Mouse (Mus musculus) neural tube, embryonic 12.5 days (tissue): ENCODE results near the gene 6430531B16Rik. TPM values are rescaled to one million over a fixed set of nuclear protein-coding genes. Genes with fewer than 3 reads are reported as not detected.

ENCODE experiments used
- ATAC-seq: fragments of 200-750 bp; cut with Nextera tagmentation; 2 replicates; pipeline ENCODE4 v1.8.0; 2017; ENCODE audit warnings: low read depth, mild to moderate bottlenecking, moderate TSS enrichment, moderate library complexity; ENCODE audit not compliant: low FRiP score
- H3K27ac ChIP-seq: fragments of 300-500 bp; sonication (generic); 2 replicates; pipeline ENCODE4 v1.5.1; 2016
- H3K27me3 ChIP-seq: fragments of 300-500 bp; sonication (generic); replicated peaks from 2 replicates; pipeline ENCODE4 v1.6.1; 2016; ENCODE audit warnings: mild to moderate bottlenecking
- H3K36me3 ChIP-seq: fragments of 300-500 bp; sonication (generic); 2 replicates; pipeline ENCODE4 v1.6.1; 2016; ENCODE audit warnings: mild to moderate bottlenecking
- H3K4me1 ChIP-seq: fragments of 300-500 bp; sonication (generic); 2 replicates; pipeline ENCODE4 v1.6.1; 2016
- H3K4me2 ChIP-seq: fragments of 300-500 bp; sonication (generic); replicated peaks from 2 replicates; pipeline ENCODE4 v1.6.1; 2016; ENCODE audit warnings: mild to moderate bottlenecking
- H3K4me3 ChIP-seq: fragments of 300-500 bp; sonication (generic); 2 replicates; pipeline ENCODE4 v1.5.1; 2016
- H3K9ac ChIP-seq: fragments of 300-500 bp; sonication (generic); 2 replicates; pipeline ENCODE4 v1.6.1; 2016; ENCODE audit warnings: mild to moderate bottlenecking
- H3K9me3 ChIP-seq: fragments of 300-500 bp; sonication (generic); 2 replicates; pipeline ENCODE4 v1.6.1; 2016; ENCODE audit warnings: mild to moderate bottlenecking
- WGBS: fragments of 180-500 bp; shearing (Covaris S2); methylation state at CpG from one replicate; pipeline ENCODE4 v1.1.7; 2016; 5-methylcytosine and 5-hydroxymethylcytosine counted together
- polyA plus RNA-seq: library from polyadenylated mRNA; unstranded; fragments of >200 nt; fragmentation: Nextera tagmentation; extraction: Ambion mirVana; gene quantifications from 2 replicates; pipeline ENCODE4 v1.2.1, GENCODE M21; 2016

6430531B16Rik gene
- polyA plus RNA-seq, 1 experiment from 2014 or later = 0.34 TPM

- H3K27me3 ChIP-seq = peaks cover 57% of the 10 kb centered on the region
- peak; percentile 77 for ATAC-seq
- peak overlapping the region; percentile 37 for H3K4me3 ChIP-seq
- H3K4me2 ChIP-seq = peak overlapping the region; percentile 90
- H3K4me1 ChIP-seq = peaks cover 17% of the 10 kb centered on the region
- no peak overlapping the region for H3K27ac ChIP-seq
- peak overlapping the region; percentile 42 for H3K9ac ChIP-seq
- no peaks in the 10 kb centered on the region for H3K36me3 ChIP-seq
- no peaks in the 10 kb centered on the region for H3K9me3 ChIP-seq
- WGBS = under 1% methylated on average over 15 of the region's 15 CpGs
Measured at GRCm38 (mm10) chr7:139949893-139950282, 28.7 kb downstream of the 6430531B16Rik start.

GRCm38 (mm10) chr7:139946032-139946431, 32.5 kb downstream of the 6430531B16Rik start:
- Histone ChIP-seq H3K27ac (no peak overlapping the region), H3K9ac (no peak overlapping the region)
- WGBS = 22% methylated on average over 5 of the region's 5 CpGs

GRCm38 (mm10) chr7:139945516-139945915, 33.0 kb downstream of the 6430531B16Rik start:
- H3K4me1 ChIP-seq = peaks cover 24% of the 10 kb centered on the region
- H3K9me3 ChIP-seq = no peaks in the 10 kb centered on the region
- H3K4me3 ChIP-seq = no peak overlapping the region
- 7% methylated on average over 5 of the region's 5 CpGs for WGBS
- H3K36me3 ChIP-seq = no peaks in the 10 kb centered on the region
- H3K9ac ChIP-seq = no peak overlapping the region
- H3K27ac ChIP-seq = no peak overlapping the region
- H3K4me2 ChIP-seq = no peak overlapping the region
- no peak for ATAC-seq
- H3K27me3 ChIP-seq = peaks cover 82% of the 10 kb centered on the region

More at GRCm38 (mm10) chr7:139946032-139946431, 32.5 kb downstream of the 6430531B16Rik start:
- no peaks in the 10 kb centered on the region for H3K36me3 ChIP-seq
- H3K4me1 ChIP-seq = peaks cover 29% of the 10 kb centered on the region
- H3K4me3 ChIP-seq = no peak overlapping the region
- peaks cover 86% of the 10 kb centered on the region for H3K27me3 ChIP-seq
- no peaks in the 10 kb centered on the region for H3K9me3 ChIP-seq
- ATAC-seq = no peak
- no peak overlapping the region for H3K4me2 ChIP-seq

GRCm38 (mm10) chr7:139944291-139945240, 34.0 kb downstream of the 6430531B16Rik start:
- H3K4me3 ChIP-seq = peak overlapping the region; percentile 29
- peaks cover 79% of the 10 kb centered on the region for H3K27me3 ChIP-seq
- H3K4me1 ChIP-seq = peaks cover 14% of the 10 kb centered on the region
- no peaks in the 10 kb centered on the region for H3K36me3 ChIP-seq
- no peak overlapping the region for H3K9ac ChIP-seq
- H3K9me3 ChIP-seq = no peaks in the 10 kb centered on the region
- peak overlapping the region; percentile 58 for H3K4me2 ChIP-seq
- WGBS = 3% methylated on average over 68 of the region's 68 CpGs
- ATAC-seq = no peak
- no peak overlapping the region for H3K27ac ChIP-seq

GRCm38 (mm10) chr7:139943674-139944281, 34.8 kb downstream of the 6430531B16Rik start, which contains the start of gene Utf1:
Gene Utf1 (plus strand): TSS chr7:139943789.
- H3K9ac ChIP-seq = no peak within 1 kb of the TSS
- H3K27ac ChIP-seq = no peak within 1 kb of the TSS
- peaks cover 79% of the 10 kb centered on the region for H3K27me3 ChIP-seq
- H3K4me2 ChIP-seq = peak within 1 kb of the TSS; percentile 58
- no peak for ATAC-seq
- H3K36me3 ChIP-seq = no peaks in the 10 kb centered on the region
- WGBS = 1% methylated on average over 58 of the region's 59 CpGs
- H3K9me3 ChIP-seq = no peaks in the 10 kb centered on the region
- peaks cover 14% of the 10 kb centered on the region for H3K4me1 ChIP-seq
- peak within 1 kb of the TSS; percentile 29 for H3K4me3 ChIP-seq

GRCm38 (mm10) chr7:139940476-139941209, 37.9 kb downstream of the 6430531B16Rik start:
- H3K4me1 ChIP-seq = peaks cover 14% of the 10 kb centered on the region
- no peak overlapping the region for H3K4me2 ChIP-seq
- no peak overlapping the region for H3K4me3 ChIP-seq
- H3K27me3 ChIP-seq = peaks cover 55% of the 10 kb centered on the region
- 67% methylated on average over 16 of the region's 16 CpGs for WGBS
- no peak for ATAC-seq
- H3K9me3 ChIP-seq = no peaks in the 10 kb centered on the region
- no peak overlapping the region for H3K27ac ChIP-seq
- no peak overlapping the region for H3K9ac ChIP-seq
- H3K36me3 ChIP-seq = no peaks in the 10 kb centered on the region

- WGBS = 72% methylated on average over 5 of the region's 5 CpGs
Measured at GRCm38 (mm10) chr7:139937810-139938209, 40.7 kb downstream of the 6430531B16Rik start.

GRCm38 (mm10) chr7:139937138-139937537, 41.4 kb downstream of the 6430531B16Rik start:
- Histone ChIP-seq H3K36me3 (no peaks in the 10 kb centered on the region), H3K9me3 (no peaks in the 10 kb centered on the region), H3K4me2 (no peak overlapping the region), H3K9ac (no peak overlapping the region), H3K27me3 (peaks cover 20% of the 10 kb centered on the region), H3K4me1 (no peaks in the 10 kb centered on the region), H3K4me3 (no peak overlapping the region), H3K27ac (no peak overlapping the region)
- 83% methylated on average over 3 of the region's 3 CpGs for WGBS
- ATAC-seq = no peak

More at GRCm38 (mm10) chr7:139937810-139938209, 40.7 kb downstream of the 6430531B16Rik start:
- Histone ChIP-seq H3K27ac (no peak overlapping the region), H3K9ac (no peak overlapping the region), H3K36me3 (no peaks in the 10 kb centered on the region), H3K27me3 (peaks cover 27% of the 10 kb centered on the region), H3K4me3 (no peak overlapping the region), H3K4me1 (no peaks in the 10 kb centered on the region), H3K9me3 (no peaks in the 10 kb centered on the region), H3K4me2 (no peak overlapping the region)
- no peak for ATAC-seq

- Histone ChIP-seq H3K36me3 (no peaks in the 10 kb centered on the region), H3K9me3 (no peaks in the 10 kb centered on the region), H3K4me2 (no peak overlapping the region), H3K27ac (no peak overlapping the region), H3K9ac (no peak overlapping the region), H3K27me3 (peaks cover 15% of the 10 kb centered on the region), H3K4me3 (no peak overlapping the region), H3K4me1 (no peaks in the 10 kb centered on the region)
- no peak for ATAC-seq
- 88% methylated on average over 10 of the region's 10 CpGs for WGBS
Measured at GRCm38 (mm10) chr7:139936705-139937104, 41.9 kb downstream of the 6430531B16Rik start.

GRCm38 (mm10) chr7:139930732-139931131, 47.8 kb downstream of the 6430531B16Rik start:
- Histone ChIP-seq H3K4me2 (no peak overlapping the region), H3K27me3 (no peaks in the 10 kb centered on the region; the same call in 1 of the 2 replicates), H3K9me3 (no peaks in the 10 kb centered on the region), H3K27ac (no peak overlapping the region), H3K4me1 (no peaks in the 10 kb centered on the region), H3K36me3 (no peaks in the 10 kb centered on the region), H3K9ac (no peak overlapping the region), H3K4me3 (no peak overlapping the region)
- ATAC-seq = 0 out of 2 replicates have a peak, but pooled peaks have one; percentile 58
- 19% methylated on average over 11 of the region's 11 CpGs for WGBS
